Mouse (Mus musculus): Measurements from ENCODE around the gene Ckm.

DNA sequence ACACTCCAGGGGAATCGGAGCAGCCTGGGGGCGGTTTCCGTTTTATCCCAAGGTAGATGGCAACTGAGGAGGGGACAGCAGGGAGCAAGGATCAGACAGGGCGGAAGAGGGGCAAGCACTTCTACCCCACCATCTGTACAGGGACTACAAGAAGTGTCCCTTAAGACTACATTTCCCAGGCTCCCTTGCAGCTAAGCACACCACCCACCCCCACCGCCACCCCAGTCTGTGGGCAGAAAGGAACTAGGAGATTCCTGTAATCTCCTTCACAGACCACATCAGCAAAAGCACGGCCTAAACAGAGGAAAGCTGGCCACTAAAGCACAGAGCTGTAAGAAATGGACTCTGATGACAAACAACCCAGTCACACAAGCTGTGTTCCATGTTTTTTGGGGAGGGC lies 21.8 kb downstream of the Ckm start:
- TF ChIP-seq CTCF (IDR thresholded peaks at IDR 0.05; ENCODE audit: borderline replicate concordance, extremely low read depth, insufficient read depth, insufficient read length), result no peak
- TF ChIP-seq POLR2A (IDR thresholded peaks at IDR 0.05; ENCODE audit: borderline replicate concordance, extremely low read depth, insufficient read depth, insufficient read length, poor library complexity, severe bottlenecking), result no peak

Measured in brain, embryonic 14.5 days (tissue).